Mouse (Mus musculus): ENCODE results near the gene Enpp1. TPM values are rescaled to one million over a fixed set of nuclear protein-coding genes. Genes with fewer than 3 reads are reported as not detected.
A peak's percentile ranks its signal among the peaks of the same experiment; 100 is the strongest.

Gene Enpp1
- polyA plus RNA-seq (2011; ENCODE audit: insufficient read length, low read depth, missing spikeins), result 26.9 and 35.2 TPM in 2 replicates

DNA sequence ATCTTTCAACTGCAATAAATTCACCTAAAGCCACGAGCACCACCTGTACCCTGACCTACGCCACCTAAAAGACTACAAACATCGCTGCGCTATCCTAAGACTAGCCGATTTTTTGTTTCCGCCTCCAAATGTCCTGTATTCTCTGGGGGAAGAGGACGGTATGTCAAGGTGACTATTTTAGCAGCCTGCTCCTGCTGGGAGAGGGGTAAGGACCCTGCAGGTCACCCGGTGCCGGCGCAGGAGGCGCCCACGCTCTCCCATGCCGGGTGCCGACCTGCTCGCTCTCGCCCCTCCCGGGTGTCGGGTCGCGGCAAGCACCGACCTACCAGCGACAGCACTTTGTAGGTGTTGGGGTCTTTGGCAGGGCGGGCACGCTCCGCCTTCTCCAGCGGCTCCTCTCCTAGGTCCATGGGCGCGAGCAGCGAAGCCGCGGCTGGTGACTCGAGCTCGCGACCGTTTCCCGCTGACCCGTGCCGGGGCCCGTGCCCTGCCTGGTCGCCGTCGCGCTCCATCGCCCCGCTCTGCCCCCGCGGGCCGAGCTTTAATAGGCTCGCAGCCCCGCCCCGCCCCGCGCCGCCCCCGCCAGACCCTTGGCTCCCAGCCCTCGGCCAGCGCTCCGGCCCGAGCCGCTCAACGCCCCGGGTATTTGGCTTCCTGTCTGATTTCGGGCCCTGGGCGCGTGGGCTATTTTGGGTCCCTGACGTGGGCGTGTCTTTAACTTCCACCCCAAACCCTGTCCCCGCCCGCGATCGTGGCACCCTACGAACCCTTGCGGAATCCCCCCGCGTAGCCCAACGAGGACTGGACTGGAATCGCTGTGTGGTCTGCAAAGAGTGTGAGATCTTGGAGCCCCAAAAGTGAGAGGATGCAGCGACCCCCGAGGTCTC lies at the start of gene Enpp1:
Gene Enpp1 (minus strand): TSS at position 680 of the 887 bp plus-strand sequence.
- TF ChIP-seq CTCF (IDR thresholded peaks at IDR 0.05; ENCODE audit: borderline replicate concordance, insufficient read depth, low read length) (no peak), POLR2A (IDR thresholded peaks at IDR 0.05; ENCODE audit: low read depth, low read length) (peak; percentile 67; the same call in 1 of the 2 replicates)
- Histone ChIP-seq H3K27ac (ENCODE audit: insufficient read depth, low read length) (no peak within 1 kb of the TSS), H3K4me1 (ENCODE audit: control insufficient read depth, insufficient read depth, low read length) (peaks cover 3% of the 10 kb centered on the region)

GRCm38 (mm10) chr10:24758326-24758915 lies 46.5 kb upstream of the Enpp1 start:
- Histone ChIP-seq H3K27ac (ENCODE audit: insufficient read depth, low read length) (no peak overlapping the region), H3K4me1 (ENCODE audit: control insufficient read depth, insufficient read depth, low read length) (no peaks in the 10 kb centered on the region; the same call in 1 of the 2 replicates), H3K4me3 (ENCODE audit: insufficient read depth, low read length) (no peak overlapping the region)
- no peak for TF ChIP-seq POLR2A (IDR thresholded peaks at IDR 0.05; ENCODE audit: low read depth, low read length)

More for the DNA sequence above, at the start of gene Enpp1:
- H3K4me3 ChIP-seq (ENCODE audit: insufficient read depth, low read length), result peak within 1 kb of the TSS; percentile 69

GRCm38 (mm10) chr10:24754874-24755540 lies 43.0 kb upstream of the Enpp1 start:
- Histone ChIP-seq H3K4me3 (ENCODE audit: insufficient read depth, low read length) (no peak overlapping the region), H3K27ac (ENCODE audit: insufficient read depth, low read length) (no peak overlapping the region)

DNA sequence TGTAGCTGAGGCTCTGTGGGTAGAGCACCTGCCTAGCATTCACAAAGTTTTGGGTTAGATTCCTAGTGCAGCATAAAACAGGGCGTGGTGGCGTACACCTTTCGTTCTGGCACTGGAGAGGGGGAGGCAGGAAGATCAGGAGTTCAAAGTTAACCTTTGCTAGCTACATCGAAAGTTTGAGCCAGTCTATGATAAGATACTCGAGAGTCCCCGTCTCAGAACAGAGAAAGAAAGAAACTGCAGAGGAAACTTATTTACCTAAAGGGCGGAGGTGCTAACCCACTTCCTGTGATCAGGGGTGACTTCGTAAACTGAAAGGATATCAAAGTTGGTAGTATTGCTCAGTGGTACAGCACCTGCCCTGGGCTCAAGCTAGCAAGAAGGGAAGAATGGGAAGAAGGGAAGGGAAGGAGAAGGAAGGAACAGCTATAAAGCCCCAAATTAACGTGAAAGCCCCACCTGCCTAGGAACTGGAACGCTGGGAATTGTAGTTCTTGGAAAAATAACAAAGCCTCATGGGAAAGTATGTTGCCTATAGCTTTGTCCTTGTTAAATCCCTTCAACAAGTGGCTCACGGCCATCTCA lies 42.4 kb upstream of the Enpp1 start:
- Histone ChIP-seq H3K4me1 (ENCODE audit: control insufficient read depth, insufficient read depth, low read length) (no peaks in the 10 kb centered on the region; the same call in 1 of the 2 replicates), H3K4me3 (ENCODE audit: insufficient read depth, low read length) (no peak overlapping the region), H3K27ac (ENCODE audit: insufficient read depth, low read length) (no peak overlapping the region)
- TF ChIP-seq POLR2A (IDR thresholded peaks at IDR 0.05; ENCODE audit: low read depth, low read length) (no peak), CTCF (IDR thresholded peaks at IDR 0.05; ENCODE audit: borderline replicate concordance, insufficient read depth, low read length) (no peak)

More at GRCm38 (mm10) chr10:24754874-24755540, 43.0 kb upstream of the Enpp1 start:
- no peaks in the 10 kb centered on the region; the same call in 1 of the 2 replicates for H3K4me1 ChIP-seq (ENCODE audit: control insufficient read depth, insufficient read depth, low read length)
- no peak for TF ChIP-seq POLR2A (IDR thresholded peaks at IDR 0.05; ENCODE audit: low read depth, low read length)
- TF ChIP-seq CTCF (IDR thresholded peaks at IDR 0.05; ENCODE audit: borderline replicate concordance, insufficient read depth, low read length), result no peak

GRCm38 (mm10) chr10:24753536-24754250 lies 41.7 kb upstream of the Enpp1 start:
- no peak overlapping the region for H3K27ac ChIP-seq (ENCODE audit: insufficient read depth, low read length)
- no peak overlapping the region for H3K4me3 ChIP-seq (ENCODE audit: insufficient read depth, low read length)
- no peak for TF ChIP-seq POLR2A (IDR thresholded peaks at IDR 0.05; ENCODE audit: low read depth, low read length)
- TF ChIP-seq CTCF (IDR thresholded peaks at IDR 0.05; ENCODE audit: borderline replicate concordance, insufficient read depth, low read length), result no peak
- H3K4me1 ChIP-seq (ENCODE audit: control insufficient read depth, insufficient read depth, low read length), result no peaks in the 10 kb centered on the region; the same call in 1 of the 2 replicates

DNA sequence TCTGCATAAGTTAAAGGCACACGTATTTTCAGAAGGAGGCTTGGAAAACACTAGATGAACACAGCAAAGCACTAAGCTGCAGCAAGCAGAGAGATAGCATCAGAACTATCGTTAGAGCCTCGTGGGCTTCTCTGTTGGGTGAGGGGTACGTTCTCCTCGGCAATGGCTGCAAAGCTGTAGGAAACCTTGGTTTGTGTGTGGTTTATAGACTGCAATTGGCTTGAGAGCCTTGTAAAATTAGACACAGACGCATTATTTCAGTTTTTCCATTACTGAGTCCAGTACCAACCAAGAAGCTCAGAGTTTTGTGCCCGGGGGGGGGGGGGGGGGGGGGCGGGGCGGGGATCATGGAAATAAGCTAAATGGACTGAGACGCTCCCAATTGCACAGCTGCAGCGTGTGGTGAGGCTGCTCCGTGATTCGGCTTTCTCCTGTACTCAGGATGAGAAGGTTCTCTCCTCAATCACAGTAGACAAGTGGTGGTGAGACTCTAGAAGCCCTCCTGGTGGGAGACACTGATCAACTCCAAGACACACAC lies 31.1 kb upstream of the Enpp1 start:
- TF ChIP-seq POLR2A (IDR thresholded peaks at IDR 0.05; ENCODE audit: low read depth, low read length) (no peak), CTCF (IDR thresholded peaks at IDR 0.05; ENCODE audit: borderline replicate concordance, insufficient read depth, low read length) (no peak)
- Histone ChIP-seq H3K4me1 (ENCODE audit: control insufficient read depth, insufficient read depth, low read length) (0 out of 2 replicates have a peak, but pooled peaks cover 3% of the 10 kb centered on the region), H3K4me3 (ENCODE audit: insufficient read depth, low read length) (no peak overlapping the region), H3K27ac (ENCODE audit: insufficient read depth, low read length) (no peak overlapping the region)

DNA sequence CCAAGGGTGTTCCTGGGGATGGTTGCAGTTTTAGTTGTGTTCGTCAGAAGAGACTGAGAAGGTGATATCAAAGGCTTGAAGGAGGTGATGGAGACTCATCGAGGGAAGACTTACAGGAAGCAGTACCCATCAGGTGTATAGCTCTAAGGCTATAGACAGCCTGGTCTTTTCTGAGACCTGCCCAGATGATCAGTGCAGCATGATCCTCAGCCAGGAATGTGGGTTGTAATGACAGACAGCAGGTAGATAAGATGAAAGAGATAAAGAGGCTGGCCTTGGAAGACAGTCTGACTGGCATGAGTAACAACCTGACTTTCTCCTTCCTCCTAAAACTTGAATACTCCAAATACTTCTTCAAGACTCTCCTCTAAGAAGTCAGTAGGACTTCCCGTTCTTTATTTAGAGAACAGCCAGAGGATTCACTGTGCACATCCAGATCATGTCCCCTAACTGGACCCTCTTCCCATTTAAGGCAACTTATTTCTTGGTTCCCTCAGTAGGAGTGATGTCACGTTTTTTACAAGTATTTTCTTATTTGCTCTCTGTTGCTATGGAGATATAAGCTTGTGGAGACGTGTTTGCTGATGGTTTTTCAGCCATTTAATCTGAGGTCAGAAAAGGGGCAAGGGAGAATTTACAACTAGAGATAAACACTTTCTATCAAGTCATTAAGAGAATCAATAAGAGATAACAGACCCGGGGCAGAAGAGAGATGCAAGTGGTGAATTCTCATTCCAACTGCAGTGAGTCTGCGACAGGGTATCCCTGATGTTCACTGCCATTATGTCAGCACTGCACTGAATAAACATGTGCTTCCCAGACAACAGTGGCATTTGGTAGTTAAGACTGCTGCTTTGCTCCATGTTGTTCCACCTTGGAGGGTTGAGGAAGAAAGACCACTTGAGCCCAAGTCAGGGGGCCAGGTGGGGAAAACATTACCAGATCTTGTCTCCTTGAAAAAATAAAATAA lies 29.6 kb upstream of the Enpp1 start:
- H3K4me1 ChIP-seq (ENCODE audit: control insufficient read depth, insufficient read depth, low read length), result 0 out of 2 replicates have a peak, but pooled peaks cover 3% of the 10 kb centered on the region
- TF ChIP-seq POLR2A (IDR thresholded peaks at IDR 0.05; ENCODE audit: low read depth, low read length), result no peak
- TF ChIP-seq CTCF (IDR thresholded peaks at IDR 0.05; ENCODE audit: borderline replicate concordance, insufficient read depth, low read length), result no peak
- H3K4me3 ChIP-seq (ENCODE audit: insufficient read depth, low read length), result no peak overlapping the region
- no peak overlapping the region for H3K27ac ChIP-seq (ENCODE audit: insufficient read depth, low read length)

GRCm38 (mm10) chr10:24739171-24739570 lies 27.2 kb upstream of the Enpp1 start:
- H3K4me3 ChIP-seq (ENCODE audit: insufficient read depth, low read length), result no peak overlapping the region
- peak overlapping the region; percentile 81 for H3K27ac ChIP-seq (ENCODE audit: insufficient read depth, low read length)
- no peak for TF ChIP-seq POLR2A (IDR thresholded peaks at IDR 0.05; ENCODE audit: low read depth, low read length)
- TF ChIP-seq CTCF (IDR thresholded peaks at IDR 0.05; ENCODE audit: borderline replicate concordance, insufficient read depth, low read length), result no peak
- H3K4me1 ChIP-seq (ENCODE audit: control insufficient read depth, insufficient read depth, low read length), result 0 out of 2 replicates have a peak, but pooled peaks cover 3% of the 10 kb centered on the region

Measured in embryonic fibroblast, embryonic 13.5 days (primary cell).